Mouse (Mus musculus) CD4-positive helper T cell, adult 2 months (primary cell): ENCODE results near the gene Platr17.

Experiments
- DNase-seq: peaks from one replicate; pipeline ENCODE4 v3.0.0-alpha.2; 2012; ENCODE audit warnings: low read depth, missing footprints, low spot score

The Platr17 gene

DNA sequence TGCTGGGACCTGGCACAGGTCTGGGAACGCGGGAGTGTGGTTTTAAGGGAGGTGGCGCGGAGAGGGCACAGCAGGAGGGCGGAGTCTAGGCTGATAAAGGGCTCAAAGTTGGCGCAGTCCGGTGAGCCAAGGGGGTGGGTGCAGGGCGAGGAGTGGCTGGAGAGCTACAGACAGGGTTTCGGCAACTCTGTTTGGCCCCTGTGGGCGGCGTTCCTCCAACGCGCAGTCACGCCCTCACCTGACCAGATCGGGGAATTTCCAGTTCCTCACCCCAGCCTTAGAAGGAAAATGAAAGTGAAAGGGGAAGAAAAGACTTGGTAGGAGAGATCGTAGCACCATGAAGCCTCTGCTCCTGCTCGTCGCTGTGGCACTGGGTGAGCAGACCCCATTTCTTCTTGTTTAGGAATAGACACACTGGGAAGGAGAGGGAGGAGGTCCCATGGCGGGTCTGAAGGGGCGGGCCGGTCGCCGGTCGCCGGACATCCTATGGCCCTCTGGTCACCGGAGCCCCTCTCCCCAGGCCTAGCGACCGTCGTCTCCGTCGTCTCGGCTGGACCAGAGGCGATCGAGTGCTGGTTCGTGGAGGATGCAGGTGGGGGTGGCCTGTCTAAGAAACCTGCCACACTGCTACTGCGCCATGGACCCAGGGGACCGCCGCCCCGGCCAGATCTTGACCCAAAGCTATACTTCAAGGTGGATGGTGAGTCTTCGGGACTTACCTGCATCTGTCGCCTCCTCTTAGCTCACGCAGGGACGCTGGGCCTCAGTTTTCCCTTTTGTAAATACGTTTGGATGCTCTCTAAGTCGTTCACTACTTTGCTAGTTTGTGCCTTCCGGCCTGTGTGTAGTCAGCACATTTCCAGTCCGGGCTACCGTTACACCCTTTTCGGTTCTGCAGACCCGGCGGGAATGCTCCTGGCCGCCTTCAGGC, 14.7 kb downstream of the Platr17 start:
- DNase-seq = peak; percentile 92

DNA sequence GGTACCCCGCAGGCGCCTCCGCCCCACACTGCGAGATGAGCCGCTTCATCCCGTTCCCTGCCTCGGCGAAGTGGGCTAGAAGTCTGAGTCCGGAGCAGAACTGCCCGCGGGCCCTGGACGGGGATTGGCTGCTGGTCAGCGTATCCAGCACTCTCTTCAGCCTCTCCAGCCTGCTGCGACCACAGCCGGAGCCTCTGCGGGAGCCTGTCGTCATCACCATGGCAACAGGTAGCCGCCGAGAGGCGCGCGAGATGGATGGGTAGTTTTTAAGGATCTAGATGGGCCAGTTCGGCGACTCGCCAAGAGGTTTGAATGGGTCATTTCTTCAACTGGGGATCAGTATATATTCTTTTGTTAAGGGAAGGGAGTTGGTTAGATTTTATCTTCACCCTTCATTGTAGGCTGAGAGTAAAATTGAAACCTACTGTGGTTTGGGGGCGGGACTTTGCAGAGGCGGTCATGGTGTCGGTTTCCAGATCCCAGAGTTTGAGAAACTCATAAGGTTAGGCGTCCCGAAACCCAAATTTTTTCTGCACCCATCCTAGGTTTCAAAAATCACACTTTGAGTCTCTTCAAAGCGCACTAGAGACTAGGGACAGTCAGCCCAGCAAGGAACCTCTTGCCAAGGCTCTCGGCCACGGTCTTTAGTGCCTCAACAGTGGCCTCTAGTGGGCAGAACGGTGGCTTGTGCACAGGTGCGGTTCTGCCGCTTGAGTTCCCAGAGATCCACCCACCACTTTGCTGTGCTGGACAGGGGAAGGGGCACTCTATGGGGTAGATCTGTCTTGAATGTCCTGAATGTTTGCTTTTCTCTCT, 15.6 kb downstream of the Platr17 start:
- peak; percentile 87 for DNase-seq

DNA sequence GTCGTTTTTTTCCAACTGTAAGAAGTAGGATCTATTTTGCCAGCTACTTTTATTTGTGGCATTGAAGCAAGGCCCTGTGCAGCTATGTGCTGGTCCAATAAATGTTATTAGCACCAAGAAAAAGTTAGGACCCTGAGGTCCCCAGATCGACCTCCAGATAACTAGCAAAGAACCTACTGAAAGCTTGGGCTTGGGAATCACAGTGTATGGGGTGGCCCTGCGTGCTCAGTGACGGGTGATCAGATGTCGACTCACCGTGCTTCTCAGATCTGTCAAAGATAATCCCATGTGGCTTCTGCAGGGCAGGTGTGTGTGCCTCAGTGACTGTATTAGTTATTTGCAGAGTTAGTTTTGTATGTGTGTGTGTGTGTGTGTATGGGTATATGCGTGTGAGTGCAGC, 16.4 kb downstream of the Platr17 start:
- DNase-seq = no peak

DNA sequence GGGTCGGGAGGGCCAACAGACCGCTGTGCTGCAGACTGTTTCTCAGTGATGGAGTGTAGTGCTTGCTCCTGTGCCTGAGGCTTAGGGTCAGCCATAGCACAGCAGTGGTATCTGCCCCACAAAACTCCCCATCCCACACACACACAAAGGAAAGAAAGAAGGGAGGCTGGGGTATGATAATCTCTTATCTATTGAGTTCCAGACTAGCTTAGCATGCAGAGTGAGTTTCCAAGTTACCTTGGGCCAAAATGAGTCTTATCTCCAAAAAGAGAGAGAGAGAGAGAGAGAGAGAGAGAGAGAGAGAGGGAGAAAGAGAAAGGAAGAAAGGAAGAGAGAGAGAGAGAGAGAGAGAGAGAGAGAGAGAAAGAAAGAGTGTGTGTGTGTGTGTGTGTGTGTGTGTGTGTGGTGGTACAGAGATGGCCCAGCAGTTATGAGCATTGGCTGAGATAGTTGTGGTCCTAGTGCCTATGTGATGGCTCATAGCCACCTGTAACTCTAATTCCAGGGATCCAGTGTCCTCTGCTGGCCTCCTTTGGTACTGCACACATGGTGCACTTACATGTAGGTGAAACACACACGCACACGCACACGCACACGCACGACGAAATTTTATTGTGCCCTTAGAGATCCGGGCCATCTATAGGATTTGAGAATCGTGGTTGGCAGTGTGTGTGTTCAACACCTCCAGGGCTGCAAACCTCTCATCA, 19.8 kb downstream of the Platr17 start:
- peak; percentile 77 for DNase-seq

DNA sequence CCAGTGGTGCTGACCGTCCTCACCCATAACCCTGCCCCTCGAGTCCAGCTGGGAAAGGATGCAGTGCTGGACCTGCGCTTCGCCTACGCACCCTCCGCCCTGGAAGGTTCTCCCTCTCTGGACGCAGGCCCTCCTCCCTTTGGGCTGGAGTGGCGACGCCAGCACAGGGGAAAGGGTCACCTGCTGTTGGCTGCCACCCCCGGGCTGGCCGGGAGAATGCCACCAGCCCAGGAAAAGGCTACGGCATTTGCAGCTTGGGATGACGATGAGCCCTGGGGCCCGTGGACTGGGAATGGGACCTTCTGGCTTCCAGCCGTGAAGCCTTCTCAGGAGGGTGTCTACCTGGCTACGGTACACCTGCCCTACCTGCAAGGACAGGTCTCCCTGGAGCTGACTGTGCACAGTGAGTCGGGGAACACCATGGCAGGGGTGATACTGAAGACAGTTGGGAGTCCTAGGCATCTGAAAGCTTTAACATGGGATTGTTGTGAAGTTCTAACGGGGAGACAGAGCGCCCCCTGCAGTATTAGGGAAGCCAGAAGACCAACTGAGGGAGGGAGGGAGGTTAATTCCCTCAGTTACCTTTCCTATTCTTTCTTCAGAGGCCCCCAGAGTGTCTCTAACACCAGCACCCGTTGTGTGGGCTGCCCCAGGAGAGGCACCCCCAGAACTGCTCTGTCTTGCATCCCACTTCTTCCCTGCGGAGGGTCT, 20.6 kb downstream of the Platr17 start:
- no peak for DNase-seq

DNA sequence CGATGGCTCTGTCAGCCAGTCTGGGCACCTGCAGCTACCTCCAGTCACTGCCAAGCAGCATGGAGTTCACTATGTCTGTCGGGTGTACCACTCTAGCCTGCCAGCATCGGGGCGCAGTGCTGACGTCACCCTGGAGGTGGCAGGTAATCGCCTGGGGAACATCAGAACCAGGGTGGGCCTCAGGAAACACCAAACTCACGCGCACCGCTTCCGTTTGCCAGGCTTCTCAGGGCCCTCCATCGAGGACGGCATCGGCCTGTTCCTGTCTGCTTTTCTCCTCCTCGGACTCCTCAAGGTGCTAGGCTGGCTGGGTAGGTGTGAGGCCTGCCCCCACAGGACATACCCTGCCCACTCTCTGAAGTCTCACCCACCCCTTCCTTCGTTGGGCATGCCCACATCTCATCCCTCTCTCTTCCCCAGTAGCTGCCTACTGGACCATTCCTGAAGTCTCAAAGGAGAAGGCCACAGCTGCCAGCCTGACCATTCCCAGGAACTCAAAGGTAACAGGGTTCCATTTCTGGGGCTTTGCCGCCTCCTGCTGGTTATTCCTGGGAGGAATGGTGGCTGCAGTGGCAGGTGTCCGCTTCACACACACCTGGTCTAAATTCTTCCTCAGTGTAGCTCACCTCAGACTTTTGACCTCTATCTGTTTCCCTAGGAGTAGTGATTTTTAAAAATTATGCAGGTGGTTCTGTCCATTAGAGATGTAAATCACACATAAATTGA, 21.4 kb downstream of the Platr17 start:
- DNase-seq = no peak

DNA sequence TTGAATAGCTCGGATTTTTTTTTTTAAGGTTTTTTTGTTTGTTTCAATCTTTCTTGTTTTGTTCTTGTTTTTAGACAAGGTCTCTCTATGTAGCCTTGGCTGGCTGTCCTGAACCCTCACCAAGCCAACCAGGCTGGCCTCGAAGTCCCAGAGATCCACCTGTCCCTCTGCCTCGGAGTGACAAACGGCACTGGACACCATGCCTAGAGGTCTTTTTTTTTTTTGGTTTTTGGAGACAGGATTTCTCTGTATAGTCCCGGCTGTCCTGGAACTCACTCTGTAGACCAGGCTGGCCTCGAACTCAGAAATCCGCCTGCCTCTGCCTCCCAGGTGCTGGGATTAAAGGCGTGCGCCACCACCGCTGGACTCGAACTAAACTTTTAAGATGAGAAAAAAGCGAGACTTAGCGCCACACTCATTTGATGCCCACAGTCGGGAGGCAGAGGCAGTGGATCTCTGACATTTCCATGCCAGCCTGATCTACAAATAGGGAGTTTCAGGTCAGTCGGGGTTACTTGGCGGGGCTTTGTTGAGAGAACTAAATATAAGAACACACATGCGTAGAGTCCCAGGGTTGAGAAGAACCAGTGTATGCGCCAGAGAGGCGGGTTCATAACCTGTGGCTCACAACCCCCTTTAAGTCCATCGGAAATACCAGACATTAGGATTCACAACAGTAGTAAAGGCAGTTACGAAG, 23.5 kb downstream of the Platr17 start:
- no peak for DNase-seq

DNA sequence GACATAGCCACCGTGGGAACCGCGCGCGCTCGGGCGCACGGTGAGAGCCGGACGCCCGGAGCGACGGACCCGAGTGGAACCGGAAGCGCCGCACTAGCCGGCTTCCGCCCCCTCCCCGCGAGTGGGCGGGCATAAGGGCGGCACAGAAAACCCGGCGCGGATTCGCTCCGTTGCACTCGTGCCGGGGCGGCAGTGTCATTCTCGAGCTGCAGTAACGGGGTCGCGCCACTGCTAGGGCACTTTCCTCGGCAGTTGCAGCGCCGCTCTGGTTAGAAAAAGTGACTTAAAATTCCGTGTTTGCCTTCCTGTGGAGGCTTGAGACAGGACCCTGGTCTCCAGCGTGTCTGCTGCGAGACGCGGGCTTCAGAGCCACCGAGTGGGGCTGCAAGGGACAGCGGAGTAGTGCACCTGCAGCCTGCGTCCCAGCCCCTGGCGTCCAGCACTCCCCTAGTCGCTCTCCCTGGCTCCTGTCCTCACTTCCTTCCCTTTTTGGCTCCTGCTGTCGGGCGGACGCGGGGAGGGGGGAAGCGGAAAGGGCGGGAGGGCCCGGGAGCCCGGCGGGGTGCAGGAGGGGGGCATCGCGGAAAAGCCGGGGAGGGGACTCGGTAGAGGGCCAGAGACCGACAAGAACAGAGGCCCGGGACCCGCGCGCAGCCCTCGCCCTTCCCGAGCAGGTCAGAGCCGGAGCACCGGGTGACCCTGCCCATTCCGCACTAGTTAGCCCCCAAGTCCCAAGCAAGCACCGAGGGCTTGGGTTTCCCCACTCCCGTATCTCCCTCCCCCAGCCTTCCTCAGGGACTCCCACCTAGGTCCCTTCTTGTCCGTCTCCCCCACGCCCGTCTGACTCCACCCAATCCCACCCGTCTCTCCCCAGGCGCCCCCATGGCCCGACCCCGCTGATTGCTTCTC, 24.7 kb downstream of the Platr17 start, which contains the start of gene Rgl2:
Gene Rgl2, plus strand, starts transcription at position 173 of the 909 bp plus-strand sequence.
- peak; percentile 94 for DNase-seq

DNA sequence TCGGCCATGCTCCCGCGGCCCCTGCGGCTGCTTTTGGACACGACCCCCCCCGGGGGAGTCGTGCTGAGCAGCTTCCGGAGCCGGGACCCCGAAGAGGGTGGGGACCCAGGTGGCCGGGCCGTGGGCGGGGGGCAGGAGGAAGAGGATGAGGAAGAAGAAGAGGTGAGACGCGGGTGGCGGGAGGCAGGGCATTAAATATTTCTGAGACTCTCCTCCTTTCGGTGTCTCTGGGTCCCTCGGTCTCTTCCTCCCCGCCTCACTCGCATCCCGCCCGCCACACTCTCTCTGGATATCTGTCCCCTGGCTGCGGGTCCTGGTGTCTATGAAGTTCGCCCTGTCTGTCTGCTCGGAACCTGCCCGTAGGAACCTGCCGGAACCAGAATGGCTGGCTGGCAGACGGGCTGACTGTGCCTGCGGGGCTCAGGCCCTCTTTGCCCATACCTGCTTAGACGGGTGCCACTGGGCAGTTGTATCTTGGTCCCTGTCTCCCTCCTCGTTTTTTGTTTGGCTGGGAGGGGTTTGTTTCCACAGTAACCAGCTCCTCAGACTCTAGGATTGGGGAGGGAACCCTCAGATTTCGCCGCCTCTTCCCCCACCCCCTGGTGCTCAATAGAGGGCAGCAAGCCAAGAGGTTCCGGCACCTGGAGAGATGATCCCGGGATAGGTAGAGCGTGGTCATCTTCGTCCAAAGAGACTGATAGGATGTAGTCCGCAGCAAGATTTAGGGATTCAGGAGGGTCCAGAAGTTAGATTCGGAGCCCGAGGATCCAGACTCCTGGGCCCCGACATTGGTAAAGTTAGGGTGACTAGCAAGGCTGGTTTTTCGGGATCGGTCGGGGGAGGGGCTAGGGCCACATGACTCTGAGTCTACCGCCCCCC, 25.6 kb downstream of the Platr17 start:
- peak; percentile 83 for DNase-seq

DNA sequence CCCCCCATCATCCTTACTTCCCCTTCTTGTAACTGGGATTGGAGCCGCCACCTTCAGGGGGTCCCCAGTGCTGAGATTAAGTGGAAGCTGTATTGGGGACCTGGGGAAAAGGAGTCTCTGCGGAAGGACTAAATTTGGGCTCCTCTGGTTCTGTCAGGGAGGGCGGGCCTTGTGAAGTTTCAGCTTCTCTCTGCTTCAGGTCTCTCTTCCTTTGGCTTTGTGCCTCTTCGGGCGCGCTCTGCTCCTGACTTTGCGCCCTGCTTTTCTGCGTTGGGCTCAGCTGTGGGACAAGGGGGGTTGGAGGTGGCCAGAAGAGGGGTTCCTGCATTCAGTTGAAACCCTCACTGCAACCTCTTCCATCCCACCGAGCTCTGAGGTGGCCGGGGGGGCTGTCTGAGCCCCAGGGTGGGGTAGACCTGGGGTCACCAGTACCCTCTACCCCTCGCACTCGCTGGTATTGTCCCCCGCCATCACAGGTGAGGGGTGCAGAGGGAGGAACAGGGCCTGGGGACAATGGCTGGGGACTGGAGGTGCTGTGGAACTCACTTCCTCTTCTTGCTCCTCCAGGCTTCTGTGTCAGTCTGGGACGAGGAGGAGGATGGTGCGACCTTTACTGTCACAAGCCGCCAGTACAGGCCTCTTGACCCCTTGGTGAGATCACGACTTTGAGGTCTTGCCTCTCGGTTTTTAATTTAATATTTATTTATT, 26.4 kb downstream of the Platr17 start:
- peak; percentile 70 for DNase-seq

DNA sequence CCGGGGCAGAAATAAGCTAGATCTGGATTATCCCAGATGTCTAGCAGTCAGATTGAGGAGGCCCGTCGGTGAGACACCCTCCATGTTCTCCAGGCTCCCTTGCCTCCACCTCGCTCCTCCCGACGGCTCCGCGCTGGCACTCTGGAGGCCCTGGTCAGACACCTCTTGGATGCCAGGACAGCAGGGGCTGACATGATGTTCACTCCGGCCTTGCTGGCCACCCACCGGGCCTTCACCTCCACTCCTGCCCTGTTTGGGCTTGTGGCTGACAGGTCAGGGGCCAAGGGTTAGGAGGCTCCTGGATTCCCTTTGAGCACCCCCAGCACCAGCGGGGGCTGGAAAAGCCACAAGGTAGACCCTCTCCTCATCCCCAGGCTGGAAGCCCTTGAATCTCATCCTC, 27.0 kb downstream of the Platr17 start:
- DNase-seq = no peak

DNA sequence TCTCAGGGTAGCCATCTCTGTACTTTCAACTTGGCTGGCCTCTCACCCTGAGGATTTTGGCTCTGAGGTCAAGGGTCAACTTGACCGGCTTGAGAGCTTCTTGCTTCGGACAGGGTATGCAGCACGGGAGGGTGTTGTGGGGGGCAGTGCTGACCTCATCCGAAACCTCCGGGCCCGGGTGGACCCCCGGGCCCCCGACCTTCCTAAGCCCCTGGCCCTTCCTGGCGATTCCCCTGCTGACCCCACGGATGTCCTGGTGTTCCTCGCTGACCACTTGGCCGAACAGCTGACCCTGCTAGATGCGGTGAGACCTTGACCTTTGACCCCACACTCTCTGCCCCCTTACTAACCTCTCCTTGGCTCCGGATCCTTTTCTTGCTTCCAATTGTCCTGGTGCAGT, 27.5 kb downstream of the Platr17 start:
- no peak for DNase-seq

DNA sequence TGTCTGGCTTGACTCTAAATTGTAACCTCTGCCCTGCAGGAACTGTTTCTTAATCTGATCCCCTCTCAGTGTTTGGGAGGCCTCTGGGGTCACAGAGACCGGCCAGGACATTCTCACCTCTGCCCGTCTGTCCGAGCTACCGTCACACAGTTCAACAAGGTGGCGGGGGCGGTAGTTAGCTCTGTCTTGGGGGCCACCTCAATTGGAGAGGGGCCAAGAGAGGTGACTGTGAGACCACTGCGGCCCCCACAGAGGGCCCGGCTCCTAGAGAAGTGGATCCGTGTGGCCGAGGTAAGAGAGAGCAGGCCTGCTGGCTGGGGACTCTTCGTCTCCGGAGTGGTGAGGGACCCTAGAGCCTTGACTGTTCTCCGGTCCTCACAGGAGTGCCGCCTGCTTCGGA, 28.0 kb downstream of the Platr17 start:
- no peak for DNase-seq

DNA sequence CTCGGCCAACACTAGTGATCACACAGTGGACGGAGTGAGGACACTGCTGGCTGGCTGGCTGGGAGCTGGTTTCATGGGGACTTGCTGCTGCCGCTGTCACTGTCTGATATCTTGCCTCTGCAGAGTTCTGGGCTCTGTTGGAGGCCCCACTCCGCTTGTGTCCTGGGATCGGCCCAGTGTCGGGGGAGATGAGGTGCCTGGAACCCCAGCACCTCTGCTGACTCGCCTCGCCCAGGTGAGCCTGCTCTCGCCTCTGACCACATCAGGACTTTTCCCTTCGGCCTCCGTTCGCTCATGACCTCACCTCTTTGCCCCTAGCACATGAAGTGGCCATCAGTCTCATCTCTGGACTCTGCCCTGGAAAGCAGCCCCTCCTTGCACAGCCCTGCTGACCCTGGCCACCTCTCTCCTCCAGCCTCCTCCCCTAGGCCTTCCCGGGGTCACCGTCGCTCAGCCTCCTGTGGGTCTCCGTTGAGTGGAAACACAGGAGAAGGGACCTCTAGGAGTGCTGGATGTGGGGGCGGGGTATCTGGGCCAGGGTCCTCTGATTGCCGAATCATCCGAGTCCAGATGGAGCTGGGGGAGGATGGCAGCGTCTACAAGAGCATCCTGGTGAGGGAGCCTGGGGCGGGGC, 30.6 kb downstream of the Platr17 start:
- no peak for DNase-seq

DNA sequence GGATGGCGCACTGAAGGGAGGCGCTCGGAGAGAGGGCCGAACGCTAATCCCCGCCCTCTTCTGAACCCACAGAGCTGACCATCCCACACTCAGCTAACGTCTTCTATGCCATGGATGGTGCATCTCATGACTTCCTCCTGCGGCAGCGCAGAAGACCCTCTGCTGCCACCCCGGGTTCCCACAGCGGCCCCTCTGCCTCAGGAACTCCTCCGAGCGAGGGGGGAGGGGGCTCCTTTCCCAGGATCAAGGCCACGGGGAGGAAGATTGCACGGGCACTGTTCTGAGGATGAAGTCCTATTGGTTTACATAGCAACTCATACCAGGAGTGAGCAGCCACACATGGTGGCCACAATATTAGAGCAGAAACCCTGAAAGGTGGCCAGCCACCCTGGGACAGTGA, 32.1 kb downstream of the Platr17 start:
- DNase-seq = no peak

DNA sequence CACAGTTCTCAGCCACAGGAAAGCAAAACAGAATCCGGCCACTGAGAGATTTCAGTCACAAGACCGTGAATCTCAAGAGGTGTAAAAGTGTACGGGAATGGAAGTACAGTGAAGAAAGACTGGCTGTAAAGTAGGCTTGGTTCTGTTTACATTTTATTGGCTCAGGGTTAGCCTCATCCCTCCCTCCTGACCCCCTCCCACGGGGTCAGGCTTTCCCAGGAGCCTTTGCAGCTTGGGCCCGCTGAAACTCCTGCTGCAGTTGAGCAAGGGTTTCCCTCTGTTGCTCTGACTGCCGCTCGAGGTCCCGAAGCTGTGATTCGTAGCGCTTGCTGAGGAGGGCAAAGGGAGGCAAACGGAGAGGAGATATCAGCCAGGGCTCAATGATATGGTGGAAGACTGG, 33.8 kb downstream of the Platr17 start:
- no peak for DNase-seq
